Mouse (Mus musculus): ENCODE data around the gene Arhgef28.

DNA sequence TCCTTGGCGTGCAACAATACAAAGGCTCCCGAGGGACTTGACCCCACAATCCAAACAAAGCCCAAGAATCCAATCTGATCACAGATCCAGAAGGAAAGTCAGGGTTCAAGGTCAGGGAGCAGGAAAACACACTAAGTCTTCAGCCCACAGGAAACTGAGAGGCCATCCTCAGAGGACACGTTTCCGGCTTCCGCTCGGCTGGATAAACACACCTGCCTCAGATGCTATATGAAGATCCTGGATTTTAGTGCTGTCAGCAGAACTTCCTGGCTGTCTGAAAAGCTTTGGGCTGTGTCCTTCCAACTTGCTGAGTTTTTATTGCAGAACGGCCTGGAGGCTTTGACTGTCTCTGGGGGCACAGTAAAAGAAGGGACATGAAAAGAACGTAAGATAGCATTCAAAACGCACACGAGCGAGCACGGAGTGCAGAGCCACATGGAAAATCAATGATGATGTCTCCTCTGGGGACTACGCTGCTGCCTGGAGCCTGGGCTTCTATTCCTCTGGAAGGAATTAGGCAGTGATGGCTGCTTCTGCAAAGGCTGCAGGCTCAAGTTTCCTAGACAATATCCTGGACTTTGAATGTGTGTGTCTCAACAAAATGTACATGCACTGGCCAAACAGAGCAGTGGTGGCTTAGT lies 338.8 kb downstream of the Arhgef28 start:
- TF ChIP-seq CTCF (IDR thresholded peaks at IDR 0.05 in 2 of 3, conservative IDR thresholded peaks at IDR 0.05 in 1 of 3; ENCODE audit: control insufficient read depth in 1 of 3, insufficient read depth in 1 of 3, low read depth in 2 of 3, low read length in 3 of 3, poor library complexity in 1 of 3, severe bottlenecking in 1 of 3), result no peak
- no peak for TF ChIP-seq KAT2A (conservative IDR thresholded peaks at IDR 0.05; ENCODE audit: low read depth, low read length)
- TF ChIP-seq MAX (IDR thresholded peaks at IDR 0.05; ENCODE audit: low read length), result no peak
